Mouse (Mus musculus): ENCODE measurements around the gene Cdk7. TPM values are rescaled to one million over a fixed set of nuclear protein-coding genes. Genes with fewer than 3 reads are reported as not detected.
"Not testable (repeated sequence)": the region's sequence is repeated elsewhere in the genome, so short reads cannot be mapped to it uniquely, and the experiment has no call there.

The Cdk7 gene
- 10 to 100 TPM; 32.2 to 34.8 TPM for total RNA-seq (2021)
- long read RNA-seq, experiment 1, transcript Cdk7-201 (12 exons, 1,988 nt), result major isoform, 21 of 24 reads
- long read RNA-seq, experiment 1, partial matches to known transcripts, result 2 of 24 reads
- long read RNA-seq, experiment 1, other reads (novel, unspliced or antisense), result 1 of 24 reads
- long read RNA-seq, experiment 2, transcript Cdk7-201 (12 exons, 1,988 nt), result major isoform, 16 of 17 reads
- long read RNA-seq, experiment 2, partial matches to known transcripts, result 0 of 17 reads
- long read RNA-seq, experiment 2, other reads (novel, unspliced or antisense), result 1 of 17 reads

- intact Hi-C loops (cut with DNase I), result no loop called here
Measured at GRCm38 (mm10) chr13:100730861-100731176, at the start of gene Cdk7. TSS of gene Cdk7 (minus strand) at chr13:100730939.

GRCm38 (mm10) chr13:100777491-100777890, 46.8 kb upstream of the Cdk7 start:
- intact Hi-C loops (cut with DNase I), result no loop called here
- no peak for DNase-seq (ENCODE audit: low spot score in 2 of 2)

More at GRCm38 (mm10) chr13:100730861-100731176, at the start of gene Cdk7:
- peak; percentile 94 to 95 for DNase-seq (ENCODE audit: low spot score in 2 of 2)

- intact Hi-C loops (cut with DNase I), result no loop called here
- no peak for DNase-seq (ENCODE audit: low spot score in 2 of 2)
Measured at GRCm38 (mm10) chr13:100776710-100777109, 46.0 kb upstream of the Cdk7 start.

GRCm38 (mm10) chr13:100776056-100776419, 45.3 kb upstream of the Cdk7 start:
- no peak for DNase-seq (ENCODE audit: low spot score in 2 of 2)
- intact Hi-C loops (cut with DNase I), result no loop called here

DNA sequence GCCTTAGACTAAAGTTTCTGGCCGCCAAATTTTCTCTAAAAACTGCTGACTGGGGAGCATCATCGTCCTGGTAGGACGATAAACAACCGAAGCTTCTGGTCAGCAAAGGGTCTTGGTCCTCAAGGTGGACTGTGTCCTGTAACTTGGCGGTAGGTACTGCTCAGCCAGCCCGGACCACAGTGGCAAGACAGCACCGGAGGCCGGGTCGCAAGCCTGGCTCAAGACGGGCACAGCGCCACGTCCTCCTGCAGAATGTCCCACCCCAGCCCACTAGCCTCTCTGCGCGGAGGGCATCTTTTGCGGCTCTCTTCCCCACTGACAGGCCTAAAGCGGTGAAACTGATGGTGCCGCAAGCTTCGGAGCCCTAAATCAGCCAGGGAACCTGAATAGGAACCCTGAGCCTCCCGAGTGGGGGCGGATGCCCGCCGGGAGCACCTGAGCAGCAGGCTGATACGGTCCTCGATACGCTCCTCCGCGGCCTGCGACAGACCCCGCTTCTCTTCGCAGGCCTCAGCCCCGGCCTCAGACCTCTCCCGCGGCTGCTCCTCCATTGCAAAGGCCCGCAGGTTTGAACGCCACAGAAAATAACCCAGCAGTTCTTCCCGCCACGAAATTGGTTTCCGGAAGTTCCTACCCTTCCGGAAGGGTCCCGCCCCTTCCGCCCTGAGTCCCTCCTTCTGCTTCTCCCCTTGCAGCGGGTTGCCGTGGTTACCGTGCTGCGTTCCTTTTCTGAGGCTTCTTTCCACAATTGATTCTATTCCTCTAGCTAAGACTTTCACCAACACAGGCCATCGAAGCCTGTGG, 44.7 kb upstream of the Cdk7 start, which contains the start of gene Cenph:
TSS of gene Cenph (minus strand) at position 648 of the 804 bp plus-strand sequence.
- DNase-seq (ENCODE audit: low spot score in 2 of 2), result peak; percentile 71 to 80
- intact Hi-C loops (cut with DNase I), result no loop called here

DNA sequence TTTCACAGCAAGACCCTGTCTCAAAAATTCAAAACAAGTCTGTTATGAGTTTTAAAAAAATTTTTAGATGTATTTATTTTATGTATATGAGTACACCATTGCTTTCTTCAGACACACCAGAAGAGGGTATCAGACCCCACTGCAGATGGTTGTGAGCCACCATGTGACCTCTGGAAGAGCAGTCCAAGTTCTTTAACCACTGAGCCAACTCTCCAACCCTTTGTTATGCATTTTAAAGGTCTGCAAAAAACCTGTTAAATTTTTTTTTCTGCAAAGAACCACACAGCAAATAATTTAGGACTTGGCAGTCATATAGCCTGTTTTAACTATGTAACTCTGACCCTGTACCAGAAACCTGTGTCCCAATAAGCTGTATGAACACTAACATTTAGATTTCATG, 44.0 kb upstream of the Cdk7 start:
- no peak for DNase-seq (ENCODE audit: low spot score in 2 of 2)
- intact Hi-C loops (cut with DNase I), result no loop called here

DNA sequence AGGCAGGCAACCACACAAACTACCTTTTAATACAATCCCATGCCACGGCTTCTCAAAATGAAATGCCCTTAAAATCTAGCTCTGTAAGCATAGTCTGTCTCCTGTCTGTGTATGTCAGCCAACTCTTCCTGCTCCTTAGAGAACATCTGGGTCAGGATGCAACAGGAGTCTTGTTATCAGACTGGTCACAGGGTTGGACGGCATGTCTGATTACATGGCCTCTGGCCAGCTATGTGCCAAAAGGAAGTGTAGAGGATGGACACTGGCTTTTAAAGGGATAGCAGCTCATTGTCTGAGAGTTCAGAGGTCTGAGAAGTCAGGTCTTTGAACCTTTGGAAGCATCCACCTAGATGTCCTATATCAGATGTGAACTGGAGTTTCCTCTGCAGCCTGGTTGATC, 24.6 kb upstream of the Cdk7 start:
- intact Hi-C loops (cut with DNase I), result no loop called here
- no peak for DNase-seq (ENCODE audit: low spot score in 2 of 2)

DNA sequence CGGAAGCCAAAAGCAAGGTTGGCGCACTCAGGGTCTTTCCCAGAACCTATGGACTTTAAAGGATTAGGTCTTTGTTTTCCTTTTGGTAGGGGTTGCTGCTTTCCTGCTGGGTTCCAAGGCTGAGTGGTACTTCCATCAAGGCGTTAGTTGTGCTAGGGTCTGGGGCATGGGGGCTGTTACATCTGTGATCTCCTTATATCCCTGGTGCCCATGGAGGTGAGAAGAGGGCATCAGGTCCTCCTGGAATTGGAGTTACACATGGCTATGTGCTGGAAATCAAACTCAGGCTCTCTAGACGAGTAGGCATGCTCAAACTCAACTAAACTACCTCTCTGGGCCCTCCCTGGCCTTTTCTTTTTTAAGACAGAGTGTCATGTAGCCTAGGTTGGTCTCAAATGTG, 23.4 kb upstream of the Cdk7 start:
- intact Hi-C loops (cut with DNase I), result no loop called here

DNA sequence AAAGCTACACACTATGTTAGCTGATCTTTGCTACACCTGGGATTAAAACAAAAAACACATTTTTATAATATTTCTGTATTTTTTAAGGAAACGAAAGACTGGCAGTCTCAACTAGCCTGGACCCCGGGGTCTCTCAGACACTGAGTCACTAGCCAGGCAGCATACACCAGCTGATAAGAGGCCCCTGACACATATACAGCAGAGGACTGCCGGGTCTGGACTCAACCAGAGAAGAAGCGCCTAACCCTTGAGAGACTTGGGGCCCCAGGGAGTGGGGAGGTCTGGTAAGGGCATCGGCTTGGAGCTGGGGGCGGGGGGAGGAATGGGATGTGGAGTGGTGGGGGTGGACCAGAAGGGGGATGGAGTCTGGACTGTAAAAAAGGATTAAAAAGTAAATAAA, 22.3 kb upstream of the Cdk7 start:
- intact Hi-C loops (cut with DNase I), result no loop called here
- DNase-seq (ENCODE audit: low spot score in 2 of 2), result no peak

More for the DNA sequence above, 23.4 kb upstream of the Cdk7 start:
- no peak for DNase-seq (ENCODE audit: low spot score in 2 of 2)

- no peak for DNase-seq (ENCODE audit: low spot score in 2 of 2)
- intact Hi-C loops (cut with DNase I), result no loop called here
Measured at GRCm38 (mm10) chr13:100752529-100752928, 21.8 kb upstream of the Cdk7 start.

DNA sequence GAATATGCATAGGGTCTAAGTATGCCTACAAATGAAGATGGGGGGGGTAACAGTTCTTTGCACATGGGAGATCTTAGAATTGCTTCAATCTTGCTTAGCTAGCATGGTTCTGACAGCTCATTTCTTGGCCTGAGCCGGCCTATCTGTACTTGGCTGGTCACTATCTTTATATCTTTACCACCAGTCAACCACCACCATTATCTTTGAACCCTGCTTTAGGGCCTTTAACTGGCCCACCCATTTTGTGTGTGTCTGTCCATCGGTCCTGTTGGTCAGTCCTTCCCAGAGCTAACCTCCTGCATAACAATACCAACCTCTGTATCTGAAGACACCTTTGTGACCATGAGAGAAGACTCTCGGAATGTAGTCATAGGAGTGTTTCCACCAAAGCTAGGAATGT, 20.7 kb upstream of the Cdk7 start:
- intact Hi-C loops (cut with DNase I), result no loop called here
- DNase-seq (ENCODE audit: low spot score in 2 of 2), result no peak

DNA sequence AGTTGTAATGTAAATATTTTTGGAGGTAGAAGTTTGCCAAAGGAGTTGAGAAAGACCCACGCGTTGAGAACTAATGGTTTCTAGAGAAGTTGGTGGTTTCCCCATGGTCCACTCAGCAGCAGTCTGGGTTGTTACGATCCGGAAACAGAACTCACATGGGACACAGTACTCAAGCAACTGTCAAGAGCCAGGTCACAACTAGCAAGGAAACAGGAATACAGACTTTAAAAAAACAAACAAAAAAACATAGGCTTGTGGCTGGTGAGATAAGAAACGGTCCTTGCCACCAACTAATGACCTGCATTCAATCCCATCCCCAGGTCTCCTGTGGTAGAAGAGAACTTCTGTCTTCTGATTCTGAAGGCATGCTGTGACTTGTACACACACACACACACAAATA, 20.1 kb upstream of the Cdk7 start:
- DNase-seq (ENCODE audit: low spot score in 2 of 2), result no peak
- intact Hi-C loops (cut with DNase I), result no loop called here

DNA sequence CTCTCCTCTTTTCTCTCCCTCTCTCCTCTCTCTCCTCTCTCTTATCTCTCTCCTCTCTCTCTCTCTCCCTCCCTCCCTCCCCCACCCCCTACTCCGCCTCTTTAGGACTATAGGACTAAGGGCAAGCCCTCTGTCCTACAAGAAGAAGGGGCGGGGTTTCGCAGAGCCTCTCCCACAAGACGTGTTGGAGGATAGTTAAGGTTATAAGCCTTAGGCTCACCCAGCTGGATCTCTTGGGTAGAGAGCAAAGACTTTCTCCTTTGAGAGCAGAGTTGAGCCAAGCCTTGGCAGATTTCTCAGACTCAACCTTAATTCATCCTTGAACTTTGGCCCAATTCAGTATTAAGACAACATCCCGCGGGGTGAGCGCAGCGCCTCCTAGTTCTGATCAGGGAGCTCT, 17.9 kb upstream of the Cdk7 start:
- no peak for DNase-seq (ENCODE audit: low spot score in 2 of 2)
- intact Hi-C loops (cut with DNase I), result no loop called here

DNA sequence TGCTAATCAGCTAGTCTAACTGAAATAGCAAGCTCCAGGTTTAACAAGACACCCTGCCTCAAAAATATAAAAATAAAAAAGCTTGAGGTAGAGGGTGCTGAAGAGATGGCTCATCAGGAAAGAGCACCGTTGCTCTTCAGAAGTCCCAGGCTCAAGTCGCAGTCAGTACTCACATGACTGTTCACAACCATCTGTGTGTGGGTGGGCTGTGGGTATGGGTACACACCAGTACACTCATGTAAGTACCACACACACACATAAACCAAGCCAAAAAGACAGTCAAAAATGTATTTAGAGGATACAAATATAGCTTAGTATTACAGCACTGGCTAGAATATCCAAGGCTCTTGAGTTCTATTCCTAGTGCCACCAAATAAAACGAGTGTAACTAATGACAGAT, 15.4 kb upstream of the Cdk7 start:
- intact Hi-C loops (cut with DNase I), result no loop called here
- peak; percentile 56 to 89 for DNase-seq (ENCODE audit: low spot score in 2 of 2)

- intact Hi-C loops (cut with DNase I), result loop anchor here (5.0 kb wide), 1 partner anchor 43 kb away; the partner anchor contains the start of gene Ccnb1
- peak; percentile 88 to 90 for DNase-seq (ENCODE audit: low spot score in 2 of 2)
Measured at GRCm38 (mm10) chr13:100744036-100744744, 13.5 kb upstream of the Cdk7 start, which contains the start of gene Mrps36. TSS of gene Mrps36 (minus strand) at chr13:100744659.

- intact Hi-C loops (cut with DNase I), result loop anchor here (5.0 kb wide), 1 partner anchor 44 kb away; the partner anchor contains the start of gene Ccnb1
- DNase-seq (ENCODE audit: low spot score in 2 of 2), result no peak
Measured at GRCm38 (mm10) chr13:100743346-100744035, 12.8 kb upstream of the Cdk7 start.

- intact Hi-C loops (cut with DNase I), result loop anchor here (5.0 kb wide), 1 partner anchor 44 kb away; the partner anchor contains the start of gene Ccnb1
- DNase-seq (ENCODE audit: low spot score in 2 of 2), result no peak
Measured at GRCm38 (mm10) chr13:100742831-100743230, 12.1 kb upstream of the Cdk7 start.

DNA sequence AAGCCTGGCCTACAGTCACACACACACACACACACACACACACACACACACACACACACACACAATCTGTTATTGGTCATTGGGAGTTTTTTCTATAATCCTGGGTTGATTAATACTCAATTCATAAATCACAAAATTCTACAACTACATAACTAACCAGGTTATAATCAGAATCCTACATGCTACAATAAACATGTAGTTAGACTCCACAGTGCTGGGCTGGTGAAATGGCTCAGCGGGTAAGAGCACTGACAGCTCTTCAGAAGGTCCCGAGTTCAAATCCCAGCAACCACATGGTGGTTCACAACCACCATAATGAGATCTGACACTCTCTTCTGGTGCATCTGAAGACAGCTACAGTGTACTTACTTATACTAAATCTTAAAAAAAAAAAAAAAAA, 2.0 kb upstream of the Cdk7 start:
- intact Hi-C loops (cut with DNase I), result no loop called here
- DNase-seq (ENCODE audit: low spot score in 2 of 2), result no peak

DNA sequence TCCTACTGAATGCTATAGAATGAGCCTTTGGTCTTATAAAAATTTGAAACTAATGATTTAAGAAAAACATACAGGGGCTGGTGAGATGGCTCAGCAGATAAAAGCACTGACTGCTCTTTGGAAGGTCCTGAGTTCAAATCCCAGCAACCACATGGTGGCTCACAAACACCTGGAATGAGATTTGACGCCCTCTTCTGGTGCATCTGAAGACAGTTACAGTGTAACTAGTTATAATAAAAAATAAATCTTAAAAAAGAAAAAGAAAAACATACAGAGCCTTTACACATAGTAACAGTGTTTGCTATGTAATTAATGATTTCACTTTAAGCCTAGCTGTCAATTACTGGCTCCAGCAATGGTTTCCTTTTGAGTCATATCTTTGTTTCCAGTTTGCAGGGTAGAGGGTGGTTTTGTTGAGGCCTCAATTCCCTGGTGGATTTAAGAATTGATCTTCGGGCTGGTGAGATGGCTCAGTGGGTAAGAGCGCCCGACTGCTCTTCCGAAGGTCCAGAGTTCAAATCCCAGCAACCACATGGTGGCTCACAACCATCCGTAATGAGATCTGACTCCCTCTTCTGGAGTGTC, 815 bp upstream of the Cdk7 start:
- DNase-seq (ENCODE audit: low spot score in 2 of 2); intact Hi-C loops (cut with DNase I): not testable (repeated sequence)

Data from left cerebral cortex, postnatal 14 days (tissue).